Mouse (Mus musculus) hindbrain, embryonic 10.5 days (tissue): Measurements from ENCODE around the gene Cbx7. TPM values are rescaled to one million over a fixed set of nuclear protein-coding genes. Genes with fewer than 3 reads are reported as not detected.
"Not testable (repeated sequence)": the region's sequence is repeated elsewhere in the genome, so short reads cannot be mapped to it uniquely, and the experiment has no call there.

Source experiments
- DNase-seq: peaks from one replicate; pipeline ENCODE4 v3.0.0-alpha.2; 2017; ENCODE audit warnings: low spot score
- H3K27ac ChIP-seq: fragments of 300-500 bp; sonication (generic); 2 replicates; pipeline ENCODE4 v1.5.1; 2016; ENCODE audit warnings: mild to moderate bottlenecking, moderate library complexity
- H3K27me3 ChIP-seq: fragments of 300-500 bp; sonication (generic); 2 replicates; pipeline ENCODE4 v1.6.1; 2016; ENCODE audit warnings: mild to moderate bottlenecking; ENCODE audit not compliant: poor library complexity, insufficient read depth, severe bottlenecking
- H3K36me3 ChIP-seq: fragments of 300-500 bp; sonication (generic); 2 replicates; pipeline ENCODE4 v1.6.1; 2016; ENCODE audit warnings: mild to moderate bottlenecking, moderate library complexity
- H3K4me1 ChIP-seq: fragments of 300-500 bp; sonication (generic); replicated peaks from 2 replicates; pipeline ENCODE4 v1.6.1; 2016; ENCODE audit warnings: mild to moderate bottlenecking
- H3K4me3 ChIP-seq: fragments of 300-500 bp; sonication (generic); 2 replicates; pipeline ENCODE4 v1.5.1; 2016; ENCODE audit warnings: mild to moderate bottlenecking, moderate library complexity
- H3K9me3 ChIP-seq: fragments of 300-500 bp; sonication (generic); 2 replicates; pipeline ENCODE4 v1.6.1; 2016; ENCODE audit warnings: mild to moderate bottlenecking, moderate library complexity
- WGBS: fragments of 180-500 bp; shearing (Covaris S2); methylation state at CpG from one replicate; pipeline ENCODE4 v1.1.7; 2016; 5-methylcytosine and 5-hydroxymethylcytosine counted together
- polyA plus RNA-seq: library from polyadenylated mRNA; unstranded; fragments of >200 nt; fragmentation: Nextera tagmentation; extraction: Ambion mirVana; gene quantifications from 2 replicates; pipeline ENCODE4 v1.2.1, GENCODE M21; 2016

The Cbx7 gene
- polyA plus RNA-seq, 1 experiment from 2014 or later: 2.4 TPM

- WGBS: 85% methylated on average over 3 of the region's 3 CpGs
- peaks cover 51% of the 10 kb centered on the region for H3K27me3 ChIP-seq
- H3K4me1 ChIP-seq: peaks cover 42% of the 10 kb centered on the region
- peak overlapping the region; percentile 70 for H3K4me3 ChIP-seq
- no peaks in the 10 kb centered on the region for H3K36me3 ChIP-seq
- H3K27ac ChIP-seq: peak overlapping the region; percentile 81
- no peak for DNase-seq
- H3K9me3 ChIP-seq: no peaks in the 10 kb centered on the region
Measured at GRCm38 (mm10) chr15:79928316-79928715, 42.6 kb downstream of the Cbx7 start.

GRCm38 (mm10) chr15:79927637-79928122 is 43.2 kb downstream of the Cbx7 start:
- Histone ChIP-seq H3K36me3 (no peaks in the 10 kb centered on the region), H3K27me3 (peaks cover 45% of the 10 kb centered on the region), H3K4me3 (peak overlapping the region; percentile 70), H3K27ac (peak overlapping the region; percentile 81), H3K4me1 (peaks cover 35% of the 10 kb centered on the region), H3K9me3 (no peaks in the 10 kb centered on the region)
- WGBS: under 1% methylated on average over 29 of the region's 29 CpGs
- DNase-seq: peak; percentile 84

- H3K27ac ChIP-seq: peak overlapping the region; percentile 81; the same call in 1 of the 2 replicates
- no peak for DNase-seq
Measured at GRCm38 (mm10) chr15:79926856-79927416, 44.0 kb downstream of the Cbx7 start.

GRCm38 (mm10) chr15:79919787-79920186 is 51.1 kb downstream of the Cbx7 start:
- H3K4me1 ChIP-seq: peaks cover 7% of the 10 kb centered on the region; the same call in 1 of the 2 replicates
- H3K36me3 ChIP-seq: peaks cover 28% of the 10 kb centered on the region; the same call in 1 of the 2 replicates
- 67% methylated on average over 2 of the region's 2 CpGs for WGBS
- no peak for DNase-seq
- H3K9me3 ChIP-seq: no peaks in the 10 kb centered on the region
- H3K27ac ChIP-seq: no peak overlapping the region
- no peaks in the 10 kb centered on the region for H3K27me3 ChIP-seq
- H3K4me3 ChIP-seq: no peak overlapping the region

More at GRCm38 (mm10) chr15:79926856-79927416, 44.0 kb downstream of the Cbx7 start:
- peaks cover 4% of the 10 kb centered on the region; the same call in 1 of the 2 replicates for H3K36me3 ChIP-seq
- peaks cover 28% of the 10 kb centered on the region for H3K4me1 ChIP-seq
- 80% methylated on average over 11 of the region's 11 CpGs for WGBS
- H3K9me3 ChIP-seq: no peaks in the 10 kb centered on the region
- peak overlapping the region; percentile 70 for H3K4me3 ChIP-seq
- H3K27me3 ChIP-seq: peaks cover 37% of the 10 kb centered on the region

GRCm38 (mm10) chr15:79918485-79918884 is 52.4 kb downstream of the Cbx7 start:
- H3K9me3 ChIP-seq: no peaks in the 10 kb centered on the region
- peaks cover 28% of the 10 kb centered on the region; the same call in 1 of the 2 replicates for H3K36me3 ChIP-seq
- peaks cover 7% of the 10 kb centered on the region for H3K4me1 ChIP-seq
- DNase-seq: no peak
- no peak overlapping the region for H3K4me3 ChIP-seq
- WGBS: 91% methylated on average over 16 of the region's 16 CpGs
- H3K27me3 ChIP-seq: no peaks in the 10 kb centered on the region
- 0 out of 2 replicates have a peak overlapping the region, but pooled peaks have one; percentile 23 for H3K27ac ChIP-seq

GRCm38 (mm10) chr15:79917111-79917720 is 53.7 kb downstream of the Cbx7 start:
- Histone ChIP-seq H3K36me3 (peaks cover 27% of the 10 kb centered on the region; the same call in 1 of the 2 replicates), H3K9me3 (no peaks in the 10 kb centered on the region), H3K27me3 (no peaks in the 10 kb centered on the region), H3K4me3 (no peak overlapping the region), H3K4me1 (peaks cover 7% of the 10 kb centered on the region), H3K27ac (no peak overlapping the region)
- no peak for DNase-seq
- 95% methylated on average over 14 of the region's 14 CpGs for WGBS

- H3K27me3 ChIP-seq: no peaks in the 10 kb centered on the region
- peaks cover 7% of the 10 kb centered on the region for H3K4me1 ChIP-seq
- H3K9me3 ChIP-seq: no peaks in the 10 kb centered on the region
- peaks cover 19% of the 10 kb centered on the region; the same call in 1 of the 2 replicates for H3K36me3 ChIP-seq
- H3K4me3 ChIP-seq: no peak overlapping the region
- H3K27ac ChIP-seq: no peak overlapping the region
- 70% methylated on average over 5 of the region's 5 CpGs for WGBS
- DNase-seq: no peak
Measured at GRCm38 (mm10) chr15:79916150-79916549, 54.8 kb downstream of the Cbx7 start.

- Histone ChIP-seq H3K9me3 (no peaks in the 10 kb centered on the region), H3K27ac (no peak overlapping the region), H3K36me3 (peaks cover 17% of the 10 kb centered on the region; the same call in 1 of the 2 replicates), H3K4me1 (peaks cover 7% of the 10 kb centered on the region), H3K4me3 (no peak overlapping the region), H3K27me3 (no peaks in the 10 kb centered on the region)
- no peak for DNase-seq
- 88% methylated on average over 3 of the region's 3 CpGs for WGBS
Measured at GRCm38 (mm10) chr15:79914357-79914756, 56.6 kb downstream of the Cbx7 start.

GRCm38 (mm10) chr15:79913761-79914346 is 57.1 kb downstream of the Cbx7 start:
- no peak for DNase-seq

GRCm38 (mm10) chr15:79911339-79911738 is 59.6 kb downstream of the Cbx7 start:
- Histone ChIP-seq H3K4me3 (no peak overlapping the region), H3K27me3 (peaks cover 12% of the 10 kb centered on the region; the same call in 1 of the 2 replicates), H3K9me3 (no peaks in the 10 kb centered on the region), H3K4me1 (no peaks in the 10 kb centered on the region; the same call in 1 of the 2 replicates), H3K27ac (no peak overlapping the region), H3K36me3 (no peaks in the 10 kb centered on the region)
- whole genome bisulfite sequencing: 90% methylated on average over 8 of the region's 8 CpGs
- DNase-seq: no peak

More at GRCm38 (mm10) chr15:79913761-79914346, 57.1 kb downstream of the Cbx7 start:
- H3K4me1 ChIP-seq: peaks cover 6% of the 10 kb centered on the region
- H3K36me3 ChIP-seq: peaks cover 15% of the 10 kb centered on the region; the same call in 1 of the 2 replicates
- no peak overlapping the region for H3K27ac ChIP-seq
- H3K4me3 ChIP-seq: no peak overlapping the region
- 87% methylated on average over 6 of the region's 6 CpGs for WGBS
- no peaks in the 10 kb centered on the region for H3K27me3 ChIP-seq
- no peaks in the 10 kb centered on the region for H3K9me3 ChIP-seq

GRCm38 (mm10) chr15:79910812-79911211 is 60.1 kb downstream of the Cbx7 start:
- not testable (repeated sequence) for H3K9me3 ChIP-seq, H3K36me3 ChIP-seq, H3K4me1 ChIP-seq, DNase-seq, H3K27ac ChIP-seq, H3K4me3 ChIP-seq
- H3K27me3 ChIP-seq: peaks cover 17% of the 10 kb centered on the region; the same call in 1 of the 2 replicates
- 84% methylated on average over 1 of the region's 1 CpGs for WGBS

- H3K9me3 ChIP-seq, H3K36me3 ChIP-seq, DNase-seq, H3K4me3 ChIP-seq, H3K27ac ChIP-seq: not testable (repeated sequence)
- 93% methylated on average over 3 of the region's 3 CpGs for WGBS
- H3K27me3 ChIP-seq: peaks cover 17% of the 10 kb centered on the region; the same call in 1 of the 2 replicates
- H3K4me1 ChIP-seq: peaks cover 11% of the 10 kb centered on the region
Measured at GRCm38 (mm10) chr15:79909006-79909405, 61.9 kb downstream of the Cbx7 start.

- no peak for DNase-seq
- Histone ChIP-seq H3K9me3 (no peaks in the 10 kb centered on the region), H3K4me1 (peaks cover 11% of the 10 kb centered on the region), H3K27ac (no peak overlapping the region), H3K36me3 (no peaks in the 10 kb centered on the region), H3K27me3 (peaks cover 17% of the 10 kb centered on the region; the same call in 1 of the 2 replicates), H3K4me3 (no peak overlapping the region)
- WGBS: 47% methylated on average over 14 of the region's 14 CpGs
Measured at GRCm38 (mm10) chr15:79906855-79907254, 64.1 kb downstream of the Cbx7 start.
